Mouse (Mus musculus): ENCODE data around the gene Nup133.

The Nup133 gene

DNA sequence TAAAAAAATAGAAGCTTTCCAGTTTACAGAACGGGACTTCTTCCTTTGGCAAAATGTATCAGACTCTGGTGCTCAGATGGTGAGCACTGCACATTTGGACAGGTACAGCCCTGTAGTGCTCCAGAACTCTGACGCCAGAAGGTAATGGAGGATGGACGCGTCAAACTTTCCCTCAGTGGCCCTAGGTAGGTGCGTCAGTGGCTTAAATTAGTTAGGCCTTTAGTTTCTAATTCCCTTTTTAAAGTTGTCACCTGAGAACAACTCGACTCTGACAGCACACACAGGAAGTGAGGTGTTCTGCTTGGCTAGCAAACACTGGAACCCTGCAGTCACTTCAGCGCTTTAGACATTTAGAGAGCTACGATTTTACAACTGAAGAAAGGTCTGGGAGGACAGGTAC is 4.6 kb upstream of the Nup133 start:
- no peak for DNase-seq (ENCODE audit: low spot score in 2 of 2)

DNA sequence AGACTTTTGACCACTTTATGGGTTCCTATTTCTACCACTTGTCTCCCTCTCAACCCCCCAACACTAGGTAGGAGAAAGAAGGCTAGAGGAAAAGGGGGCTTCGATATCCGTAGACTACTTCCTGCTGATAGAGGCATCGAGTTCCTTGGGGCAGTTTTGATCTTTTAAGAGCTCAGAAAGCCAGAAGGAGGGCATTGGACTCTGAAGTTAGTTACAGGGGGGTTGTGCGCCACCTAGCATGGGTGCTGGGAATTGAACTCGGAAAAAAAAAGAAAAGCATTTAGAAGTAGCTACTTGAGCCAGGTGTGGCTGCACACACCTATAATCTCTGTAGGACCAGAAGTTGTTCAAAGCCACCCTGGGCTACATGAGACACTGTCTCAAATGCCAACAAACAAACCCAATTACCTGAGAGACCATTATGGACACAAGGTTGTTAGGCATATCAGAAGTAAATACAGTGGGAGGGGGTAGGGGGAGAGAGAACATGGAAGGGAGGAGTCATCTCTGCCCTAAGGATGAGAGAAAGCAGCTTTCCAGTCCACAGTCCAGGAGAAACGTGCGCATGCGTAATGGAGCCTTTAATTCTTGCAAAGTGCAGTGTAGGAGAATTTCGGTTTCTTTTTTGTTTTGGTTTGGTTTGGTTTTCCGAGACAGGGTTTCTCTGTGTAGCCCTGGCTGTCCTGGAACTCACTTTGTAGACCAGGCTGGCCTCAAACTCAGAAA is 1.2 kb upstream of the Nup133 start:
- DNase-seq (ENCODE audit: low spot score in 2 of 2) = peak; percentile 52 to 79

DNA sequence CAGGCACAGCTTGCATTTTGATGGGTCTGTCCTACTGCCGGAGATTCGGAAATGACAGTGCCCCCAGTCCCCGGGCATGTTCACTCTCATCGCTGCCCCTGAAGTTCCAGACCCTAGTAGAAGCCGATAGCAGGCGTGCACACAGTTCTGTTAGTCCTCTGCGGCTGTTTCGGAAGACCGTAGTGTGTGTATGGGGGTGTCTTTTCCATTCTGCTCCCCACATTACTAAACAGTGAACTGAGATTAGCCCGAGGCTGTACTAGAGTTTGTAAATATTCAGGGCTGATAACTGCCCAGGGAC is 571 bp upstream of the Nup133 start:
- DNase-seq (ENCODE audit: low spot score in 2 of 2) = no peak

DNA sequence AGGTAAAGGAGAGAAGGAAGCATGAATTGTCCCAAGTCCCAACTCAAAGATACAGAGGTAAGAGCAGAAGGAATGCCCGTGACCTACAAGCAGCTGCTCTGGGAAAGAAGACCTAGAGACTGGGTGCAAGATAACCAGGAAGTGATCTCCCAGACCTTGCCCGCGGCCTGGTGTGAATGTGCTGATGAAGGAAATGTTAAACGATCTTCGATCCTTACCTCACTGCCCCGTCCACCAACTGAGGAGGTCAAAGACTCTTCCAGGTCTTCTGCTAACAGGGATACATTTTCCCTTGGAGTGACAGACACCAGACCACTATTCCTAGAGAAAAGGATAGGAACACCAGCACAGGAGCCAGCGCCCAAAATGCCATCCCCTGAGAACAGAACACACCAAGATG is 20.0 kb downstream of the Nup133 start:
- DNase-seq (ENCODE audit: low spot score in 2 of 2) = no peak

DNA sequence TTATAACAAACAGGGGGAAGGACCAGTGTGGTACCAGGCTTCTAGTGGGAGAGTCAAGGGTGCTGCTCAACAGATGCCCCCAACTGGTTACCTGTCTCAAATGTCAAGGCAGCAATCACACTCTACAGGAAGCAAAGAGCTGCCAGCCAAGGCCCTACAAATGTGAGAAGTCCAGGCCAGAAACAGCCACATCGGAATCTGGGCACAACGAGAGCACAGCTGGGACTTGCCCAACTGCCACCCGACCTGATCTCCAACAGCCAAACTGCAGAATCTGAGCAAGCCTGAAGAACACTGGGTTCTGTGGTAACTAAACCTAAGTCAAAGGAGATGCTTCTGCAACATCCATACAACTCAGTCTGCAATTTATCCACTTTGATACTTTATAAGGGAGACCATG is 23.4 kb downstream of the Nup133 start:
- no peak for DNase-seq (ENCODE audit: low spot score in 2 of 2)

DNA sequence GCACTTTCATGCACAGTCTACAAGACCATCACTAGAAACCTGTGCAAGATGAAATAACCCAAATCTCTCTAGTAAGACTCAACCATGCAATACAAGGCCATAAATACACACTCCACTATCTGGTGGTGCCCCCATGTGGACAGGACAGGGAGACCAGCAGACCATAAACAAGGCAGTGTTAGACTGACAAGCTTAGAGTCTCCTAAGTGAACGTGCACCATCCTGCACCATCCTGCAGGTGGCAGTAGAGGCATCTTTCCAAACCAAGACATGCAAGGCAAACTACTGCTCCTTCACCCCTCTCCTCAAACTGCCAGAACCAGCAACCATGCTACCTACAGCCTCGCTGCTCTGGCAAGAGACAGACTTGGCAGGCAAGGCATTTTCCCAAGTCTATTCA is 24.3 kb downstream of the Nup133 start:
- DNase-seq (ENCODE audit: low spot score in 2 of 2) = peak; percentile 69 to 87

DNA sequence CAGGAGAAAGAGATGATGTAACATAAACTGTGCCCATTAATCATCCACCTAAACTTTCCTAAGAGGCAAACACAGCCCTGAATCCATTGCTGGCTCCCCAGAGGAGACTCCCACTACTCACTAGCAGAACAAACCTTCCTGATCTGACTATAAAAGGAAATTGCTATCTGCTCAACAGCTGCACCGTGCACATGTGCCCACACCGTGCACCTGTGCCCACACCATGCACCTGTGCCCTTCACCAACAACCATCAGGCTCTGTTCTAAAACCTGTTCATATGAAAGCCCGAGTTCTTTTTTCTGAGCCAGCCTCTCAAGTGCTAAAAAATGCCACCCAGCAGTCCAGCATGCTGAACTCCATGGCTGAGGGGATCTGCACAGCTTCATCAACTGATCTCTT is 34.4 kb downstream of the Nup133 start:
- no peak for DNase-seq (ENCODE audit: low spot score in 2 of 2)

DNA sequence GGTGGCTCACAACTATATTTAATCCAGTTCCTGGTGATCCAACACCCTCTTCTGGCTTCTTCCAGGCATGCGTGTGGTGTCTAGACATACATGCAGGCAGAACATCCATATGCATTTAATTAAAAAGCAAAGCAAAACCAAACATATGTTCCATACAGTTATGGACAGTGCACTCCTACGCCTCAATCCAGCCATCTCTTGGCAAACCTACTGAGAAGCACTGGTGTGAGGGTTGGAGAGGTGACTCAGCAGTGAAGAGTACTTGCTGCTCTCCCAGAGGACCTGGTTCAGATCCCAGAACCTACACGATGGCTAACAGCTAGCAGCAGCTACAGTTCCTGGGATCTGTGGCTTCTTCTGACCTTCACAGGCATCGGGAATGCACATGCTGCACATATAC is 36.8 kb downstream of the Nup133 start:
- DNase-seq (ENCODE audit: low spot score in 2 of 2) = no peak

DNA sequence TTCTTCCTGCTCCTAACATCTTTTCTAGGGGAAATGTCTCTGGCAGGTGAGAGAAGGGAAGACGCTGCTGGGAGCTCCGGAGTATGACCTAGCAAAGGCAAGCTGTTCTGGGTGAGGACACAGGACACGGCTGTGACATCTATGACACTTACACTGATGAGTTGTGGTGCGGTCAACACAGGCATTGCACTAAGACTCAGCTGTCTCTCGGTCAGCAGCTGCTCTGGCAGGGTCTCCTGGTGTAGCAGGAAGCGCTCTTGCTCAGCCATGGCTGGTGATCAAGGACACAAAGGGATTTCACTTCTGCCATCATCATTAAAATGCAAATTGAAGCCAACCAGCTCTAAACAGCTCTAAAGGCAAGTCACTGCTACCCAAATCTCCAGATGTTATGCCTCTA is 41.5 kb downstream of the Nup133 start:
- DNase-seq (ENCODE audit: low spot score in 2 of 2) = no peak

DNA sequence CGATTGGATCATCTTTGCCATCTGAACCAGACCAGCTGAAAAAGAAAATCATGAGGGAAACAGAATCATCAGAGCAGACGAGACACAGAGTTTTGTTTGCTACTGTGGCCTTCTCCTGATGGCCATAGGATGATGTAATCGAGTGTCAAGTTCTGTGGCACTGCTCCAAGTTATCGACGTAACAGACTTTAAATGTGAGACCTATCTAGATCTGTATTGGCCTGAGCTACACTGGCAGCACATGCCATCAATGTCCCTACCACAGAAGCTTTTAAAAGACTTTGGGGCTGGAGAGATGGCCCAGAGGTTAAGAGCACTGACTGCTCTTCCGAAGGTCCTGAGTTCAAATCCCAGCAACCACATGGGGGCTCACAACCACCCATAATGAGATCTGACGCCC is 46.4 kb downstream of the Nup133 start:
- no peak for DNase-seq (ENCODE audit: low spot score in 2 of 2)

DNA sequence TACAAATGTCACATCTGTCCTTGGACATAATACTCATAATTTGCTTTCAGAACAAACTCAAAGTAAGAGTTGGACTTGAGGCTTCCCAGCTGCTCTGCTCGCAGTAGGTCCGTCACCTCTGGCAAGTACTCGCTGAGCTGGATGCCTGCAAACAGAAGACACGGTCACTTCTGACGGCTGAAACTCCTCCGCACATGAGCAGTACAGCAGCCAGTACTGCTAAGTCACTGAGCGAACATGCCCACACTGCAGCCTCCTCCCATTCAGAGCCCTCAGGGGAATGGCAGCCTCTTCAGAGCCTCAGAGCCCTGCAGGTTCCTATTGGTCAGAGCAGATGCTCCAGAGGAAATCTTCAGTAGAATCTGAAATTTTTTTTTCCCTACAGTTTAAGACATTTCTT is 49.7 kb downstream of the Nup133 start:
- DNase-seq (ENCODE audit: low spot score in 2 of 2) = no peak

DNA sequence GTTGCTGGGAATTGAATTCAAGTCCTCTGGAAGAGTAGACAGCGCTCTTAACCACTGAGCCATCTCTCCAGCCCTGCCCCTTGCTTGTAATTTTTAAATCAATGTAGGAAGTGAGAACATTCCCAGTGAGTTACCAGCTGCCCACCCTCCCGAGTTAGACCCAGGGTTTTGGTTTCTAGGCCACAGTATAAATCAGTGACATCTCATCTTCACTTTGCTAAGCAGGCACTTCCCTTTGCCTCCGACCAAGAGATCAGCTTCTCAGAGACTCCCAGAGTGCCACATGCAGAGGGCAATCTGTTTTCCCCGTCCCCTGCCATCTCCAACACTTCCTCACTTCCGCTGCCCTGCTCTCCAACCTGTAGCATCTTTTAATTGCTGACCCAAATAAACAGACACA is 50.5 kb downstream of the Nup133 start:
- DNase-seq (ENCODE audit: low spot score in 2 of 2) = no peak

DNA sequence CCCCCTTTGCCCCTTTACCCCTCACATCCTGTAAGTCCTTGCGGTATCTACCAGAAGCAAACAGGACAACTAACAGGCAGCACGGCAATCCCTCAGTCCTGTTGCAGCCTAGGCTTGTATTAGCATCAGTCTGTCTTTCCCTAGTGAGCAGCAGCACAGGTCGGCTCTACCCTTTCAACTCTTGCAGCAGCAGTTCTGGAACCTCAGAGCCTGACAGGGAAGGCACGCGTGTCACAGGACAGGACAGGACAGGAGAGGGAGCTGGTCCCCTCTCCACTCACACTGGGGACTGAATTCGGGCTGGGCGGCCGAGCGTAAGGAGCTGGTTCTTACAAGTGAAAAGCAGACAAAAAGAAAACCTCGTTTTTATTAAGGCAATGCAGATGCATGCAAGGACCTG is 52.3 kb downstream of the Nup133 start:
- DNase-seq (ENCODE audit: low spot score in 2 of 2) = no peak

DNA sequence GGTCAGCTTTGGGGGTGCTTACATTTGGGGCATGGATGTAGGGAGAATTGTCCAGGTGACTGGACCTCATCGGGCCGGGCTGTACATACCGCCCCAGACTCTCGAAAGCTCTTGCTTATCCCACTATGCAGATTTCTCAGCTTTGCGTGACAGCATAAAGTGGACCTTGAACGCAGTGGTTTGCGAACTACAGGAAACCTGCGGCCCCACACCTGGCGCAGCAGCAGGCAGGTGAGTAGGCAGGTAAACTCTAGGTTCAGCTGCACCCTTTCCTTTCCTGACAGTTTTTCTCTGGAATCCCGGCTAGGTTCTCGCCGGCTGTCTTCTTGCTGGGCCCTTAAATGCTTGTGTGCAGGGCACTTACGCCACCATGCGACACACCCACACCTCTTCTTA is 52.7 kb downstream of the Nup133 start:
- no peak for DNase-seq (ENCODE audit: low spot score in 2 of 2)

DNA sequence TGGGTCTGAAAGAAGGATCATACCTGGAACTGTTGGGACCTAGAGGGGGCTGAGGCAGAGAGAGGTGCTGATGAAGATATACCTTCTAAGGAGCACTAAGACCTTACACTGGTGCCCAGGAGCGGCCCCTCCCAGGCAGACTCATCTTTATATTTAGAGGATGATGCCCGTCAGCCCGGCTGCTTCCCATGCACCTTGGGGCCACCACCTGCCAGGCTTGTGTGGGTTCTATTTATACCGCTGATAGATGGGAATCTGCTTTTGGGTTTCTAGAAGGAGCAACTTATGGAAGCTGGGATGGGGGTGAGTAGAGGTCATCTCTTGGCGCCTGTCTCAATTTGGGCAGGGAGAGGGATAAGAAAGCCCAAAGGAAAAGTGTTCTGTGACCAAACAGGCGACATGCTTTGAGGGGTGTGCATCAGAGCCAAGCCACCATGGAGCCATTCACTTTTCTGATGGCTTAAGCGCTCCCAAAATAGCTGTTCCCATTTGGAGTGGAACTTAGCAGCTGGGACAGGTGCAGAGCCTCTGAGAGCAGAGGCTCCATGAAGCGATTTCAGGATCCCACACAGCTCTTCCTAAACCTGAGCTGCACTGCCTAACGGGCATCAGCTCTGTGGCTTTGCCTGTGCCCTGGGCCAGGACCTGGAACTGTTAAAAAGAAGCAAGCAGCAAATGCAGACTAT is 53.2 kb downstream of the Nup133 start:
- no peak for DNase-seq (ENCODE audit: low spot score in 2 of 2)

DNA sequence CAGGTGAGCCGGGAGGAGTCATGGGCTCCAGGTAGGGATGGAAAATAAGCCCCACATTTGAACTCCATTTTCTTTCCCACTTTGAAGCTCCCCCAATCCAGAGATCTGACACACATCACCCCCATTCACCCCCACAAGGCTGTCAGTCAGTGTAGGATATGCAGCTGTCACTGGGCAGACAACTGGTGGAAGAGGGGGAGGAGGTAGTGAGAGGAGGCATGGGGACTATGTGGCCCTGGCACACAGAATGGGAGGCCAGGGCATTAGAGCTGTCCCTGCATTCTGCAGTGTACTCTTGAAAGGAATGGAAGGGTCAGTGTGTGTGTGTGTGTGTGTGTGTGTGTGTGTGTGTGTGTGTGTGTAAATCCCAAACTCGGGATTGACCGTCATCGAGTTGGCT is 53.8 kb downstream of the Nup133 start:
- DNase-seq (ENCODE audit: low spot score in 2 of 2) = no peak

DNA sequence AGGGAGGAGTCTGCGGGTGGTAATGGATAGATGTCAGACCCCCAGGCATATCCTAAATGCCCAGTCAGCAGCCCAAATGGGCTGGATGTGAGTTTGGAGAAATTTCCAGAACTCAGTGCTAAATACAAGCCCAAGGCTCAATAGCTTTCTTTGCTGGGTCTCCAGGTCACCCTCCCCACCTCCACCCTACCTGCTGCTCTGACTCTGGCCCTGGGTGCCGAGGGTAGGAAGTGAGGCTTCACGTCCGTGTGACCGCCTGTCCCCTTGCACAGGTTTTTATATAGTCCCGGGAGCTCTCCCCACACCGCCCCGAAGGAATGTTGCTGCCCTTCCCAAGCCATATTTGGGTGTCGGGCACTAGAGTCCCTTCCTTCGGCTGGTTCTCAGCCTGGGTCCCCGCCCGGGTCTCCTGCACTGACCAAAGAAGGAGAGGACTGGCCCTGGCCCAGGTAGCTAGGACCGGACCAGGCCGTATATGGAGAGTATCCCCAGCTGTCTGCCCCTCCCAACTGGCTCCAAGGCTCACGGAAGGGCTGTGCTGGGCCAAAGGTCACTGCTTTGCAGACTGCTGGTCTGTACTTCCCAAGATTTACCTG is 54.5 kb downstream of the Nup133 start, which contains the start of gene Acta1:
Gene Acta1 (minus strand): TSS at position 250 of the 596 bp plus-strand sequence.
- no peak for DNase-seq (ENCODE audit: low spot score in 2 of 2)

DNA sequence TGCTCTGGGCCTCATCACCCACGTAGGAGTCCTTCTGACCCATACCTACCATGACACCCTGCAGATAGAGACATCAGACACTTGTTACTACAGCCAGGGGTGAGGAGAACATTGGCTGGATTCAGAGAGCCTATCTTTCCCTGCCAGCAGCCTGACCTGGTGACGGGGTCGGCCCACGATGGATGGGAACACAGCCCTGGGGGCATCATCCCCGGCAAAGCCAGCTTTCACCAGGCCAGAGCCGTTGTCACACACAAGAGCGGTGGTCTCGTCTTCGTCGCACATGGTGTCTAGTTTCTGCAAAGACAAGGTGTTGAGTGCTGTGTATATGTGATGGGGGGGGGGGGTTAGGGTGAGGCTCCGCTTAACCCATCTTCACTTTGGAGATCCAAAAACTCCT is 55.7 kb downstream of the Nup133 start:
- DNase-seq (ENCODE audit: low spot score in 2 of 2) = no peak

DNA sequence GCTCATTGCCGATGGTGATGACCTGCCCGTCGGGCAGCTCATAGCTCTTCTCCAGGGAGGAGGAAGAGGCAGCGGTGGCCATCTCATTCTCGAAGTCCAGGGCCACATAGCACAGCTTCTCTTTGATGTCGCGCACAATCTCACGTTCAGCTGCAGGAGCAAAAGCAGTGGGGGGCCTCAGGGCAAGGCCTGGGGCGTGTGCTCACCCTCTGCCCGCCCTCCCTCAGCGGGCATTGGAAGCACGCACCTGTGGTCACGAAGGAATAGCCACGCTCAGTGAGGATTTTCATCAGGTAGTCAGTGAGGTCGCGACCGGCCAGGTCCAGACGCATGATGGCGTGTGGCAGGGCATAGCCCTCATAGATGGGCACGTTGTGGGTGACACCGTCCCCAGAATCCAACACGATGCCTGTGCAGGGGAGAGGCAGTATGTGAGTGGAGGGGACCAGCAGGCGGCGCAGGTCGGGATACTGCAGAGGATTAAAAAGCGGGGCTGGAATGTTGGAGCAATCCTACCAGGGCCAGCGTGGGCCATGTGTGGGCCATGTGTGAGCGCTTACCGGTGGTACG is 56.4 kb downstream of the Nup133 start:
- DNase-seq (ENCODE audit: low spot score in 2 of 2) = no peak

DNA sequence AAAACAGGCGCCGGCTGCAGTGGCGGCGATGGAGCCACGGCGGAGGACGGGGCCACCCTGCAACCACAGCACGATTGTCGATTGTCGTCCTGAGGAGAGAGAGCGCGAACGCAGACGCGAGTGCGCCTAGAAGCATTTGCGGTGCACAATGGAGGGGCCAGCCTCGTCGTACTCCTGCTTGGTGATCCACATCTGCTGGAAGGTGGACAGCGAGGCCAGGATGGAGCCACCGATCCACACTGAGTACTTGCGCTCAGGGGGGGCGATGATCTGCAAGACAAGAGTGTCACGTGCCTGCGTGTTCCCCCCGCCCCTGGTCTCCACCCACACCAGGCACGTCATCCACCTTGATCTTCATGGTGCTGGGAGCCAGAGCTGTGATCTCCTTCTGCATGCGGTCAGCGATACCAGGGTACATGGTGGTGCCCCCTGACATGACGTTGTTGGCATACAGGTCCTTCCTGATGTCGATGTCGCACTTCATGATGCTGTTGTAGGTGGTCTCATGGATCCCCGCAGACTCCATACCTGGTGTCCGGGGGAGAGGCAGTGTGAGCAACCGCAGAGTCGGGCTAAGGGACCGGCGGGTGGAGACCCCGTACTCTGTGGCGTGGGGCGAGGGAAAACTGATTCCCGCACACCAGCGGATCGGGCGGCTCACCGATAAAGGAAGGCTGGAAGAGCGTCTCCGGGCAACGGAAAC is 57.0 kb downstream of the Nup133 start:
- no peak for DNase-seq (ENCODE audit: low spot score in 2 of 2)

DNA sequence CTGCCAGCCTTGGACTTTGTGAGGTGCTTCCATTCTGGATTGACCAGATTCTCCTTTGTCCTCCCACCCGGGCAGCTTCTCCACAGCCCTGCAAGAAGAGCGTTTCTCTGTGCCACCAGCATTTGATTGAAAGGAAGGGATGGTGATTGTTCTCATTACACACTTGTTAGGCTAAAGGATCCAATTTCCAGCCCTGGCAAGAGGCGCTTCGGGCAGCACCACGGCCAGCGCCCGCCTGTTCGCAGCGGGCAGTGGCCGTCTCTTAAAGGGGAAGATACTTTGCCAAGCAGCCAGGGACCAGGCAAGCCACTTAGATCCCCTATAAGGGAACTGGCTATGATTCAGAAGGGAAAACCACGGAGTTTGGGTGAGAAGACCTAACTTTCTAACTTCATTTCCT is 57.8 kb downstream of the Nup133 start:
- peak in 1 of 2 experiments; percentile 38 for DNase-seq (ENCODE audit: low spot score in 2 of 2)

DNA sequence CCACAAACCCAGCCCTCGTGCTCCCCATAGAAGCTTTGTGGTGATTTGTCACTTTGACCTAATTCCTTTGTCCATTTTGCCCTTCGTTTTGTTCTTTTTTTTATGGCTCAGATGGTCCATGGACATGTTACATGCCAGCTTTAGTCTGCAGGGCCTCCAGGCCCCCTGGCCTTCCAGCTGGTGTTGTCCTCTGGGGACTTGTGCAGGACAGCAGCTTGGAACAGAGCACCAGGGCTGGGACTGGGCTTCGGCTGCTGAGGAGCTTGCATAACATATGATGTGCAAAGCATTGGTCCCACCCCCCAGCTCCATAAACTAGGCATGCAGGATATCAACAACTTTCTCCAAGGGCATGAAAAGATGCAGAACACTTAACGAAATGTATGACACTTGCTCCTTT is 59.3 kb downstream of the Nup133 start:
- DNase-seq (ENCODE audit: low spot score in 2 of 2) = no peak

Measured in spleen, postnatal 10 days (tissue).